Mouse (Mus musculus) bone marrow macrophage, adult 2 months (primary cell): ENCODE data around the gene Rapgef6.

Source experiments
- CTCF ChIP-seq: IDR thresholded peaks from 2 replicates; pipeline ENCODE4 v1.5.1; 2012; ENCODE audit warnings: low read depth, mild to moderate bottlenecking, low read length, moderate library complexity
- POLR2A ChIP-seq: IDR thresholded peaks from 2 replicates; pipeline ENCODE4 v1.6.1; 2012; ENCODE audit warnings: mild to moderate bottlenecking, low read depth, low read length, borderline replicate concordance

DNA sequence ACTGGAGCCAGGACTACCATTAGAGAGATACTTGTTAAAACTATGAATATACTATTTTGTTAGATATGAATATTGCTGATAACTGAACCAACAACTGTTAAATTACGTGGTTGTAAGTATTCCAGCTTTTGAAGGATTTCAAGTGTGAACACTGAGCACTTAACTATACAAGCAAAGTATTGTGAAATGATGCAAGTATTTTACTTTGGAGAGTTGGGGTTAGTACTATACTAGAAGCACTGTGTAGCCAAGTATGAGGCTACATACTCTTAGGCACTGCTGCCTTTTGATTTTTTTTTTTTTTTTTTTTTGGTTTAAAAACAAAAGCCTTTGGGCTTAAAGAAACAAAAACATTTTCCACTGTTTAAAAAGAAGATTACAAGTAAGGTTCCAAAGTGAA is 91.9 kb downstream of the Rapgef6 start:
- TF ChIP-seq POLR2A (no peak), CTCF (no peak)
